Mouse (Mus musculus) fat pad, adult 2 months (tissue): ENCODE measurements around the gene Gm20388.

Experiments used
- DNase-seq: peaks from one replicate; pipeline ENCODE4 v3.0.0-alpha.2; 2011; ENCODE audit warnings: low read depth, low spot score; ENCODE audit errors: extremely low read depth

Gm20388 gene

GRCm38 (mm10) chr8:122988955-122989354 is 3078.3 kb downstream of the Gm20388 start:
- no peak for DNase-seq

GRCm38 (mm10) chr8:122989976-122990375 is 3079.3 kb downstream of the Gm20388 start:
- DNase-seq: no peak

- DNase-seq: no peak
These were observed 3080.7 kb downstream of the Gm20388 start for GRCm38 (mm10) chr8:122991368-122991767.

GRCm38 (mm10) chr8:122992296-122992695 is 3081.7 kb downstream of the Gm20388 start:
- no peak for DNase-seq

- no peak for DNase-seq
These were observed 3082.4 kb downstream of the Gm20388 start for GRCm38 (mm10) chr8:122993031-122993430.

- no peak for DNase-seq
These were observed 3083.1 kb downstream of the Gm20388 start for GRCm38 (mm10) chr8:122993740-122994139.

- DNase-seq: no peak
These were observed 3087.3 kb downstream of the Gm20388 start for GRCm38 (mm10) chr8:122997963-122998362.

GRCm38 (mm10) chr8:123000311-123000710 is 3089.7 kb downstream of the Gm20388 start:
- DNase-seq: no peak

GRCm38 (mm10) chr8:123004033-123004922 is 3093.6 kb downstream of the Gm20388 start:
- DNase-seq: no peak

- DNase-seq: no peak
These were observed 3094.7 kb downstream of the Gm20388 start for GRCm38 (mm10) chr8:123005328-123005727.

- no peak for DNase-seq
These were observed 3095.2 kb downstream of the Gm20388 start for GRCm38 (mm10) chr8:123005805-123006204.

GRCm38 (mm10) chr8:123011321-123011720 is 3100.7 kb downstream of the Gm20388 start:
- DNase-seq: no peak

GRCm38 (mm10) chr8:123014429-123014828 is 3103.8 kb downstream of the Gm20388 start:
- no peak for DNase-seq

- no peak for DNase-seq
These were observed 3104.4 kb downstream of the Gm20388 start for GRCm38 (mm10) chr8:123015074-123015473.

GRCm38 (mm10) chr8:123017143-123017542 is 3106.5 kb downstream of the Gm20388 start:
- no peak for DNase-seq

GRCm38 (mm10) chr8:123018484-123019164 is 3108.0 kb downstream of the Gm20388 start:
- no peak for DNase-seq

- no peak for DNase-seq
These were observed 3109.4 kb downstream of the Gm20388 start for GRCm38 (mm10) chr8:123020084-123020483.

GRCm38 (mm10) chr8:123020859-123021258 is 3110.2 kb downstream of the Gm20388 start:
- no peak for DNase-seq

- DNase-seq: peak; percentile 97
These were observed 3110.6 kb downstream of the Gm20388 start for GRCm38 (mm10) chr8:123021259-123021658.

- DNase-seq: peak; percentile 99
These were observed 3112.1 kb downstream of the Gm20388 start for GRCm38 (mm10) chr8:123022727-123023126.

- no peak for DNase-seq
These were observed 3113.6 kb downstream of the Gm20388 start for GRCm38 (mm10) chr8:123024226-123024625.

GRCm38 (mm10) chr8:123025951-123026351 is 3115.3 kb downstream of the Gm20388 start:
- DNase-seq: no peak
